Mouse (Mus musculus): ENCODE data around the gene Mpp3. TPM values are rescaled to one million over a fixed set of nuclear protein-coding genes. Genes with fewer than 3 reads are reported as not detected.
A peak's percentile ranks its signal among the peaks of the same experiment; 100 is the strongest.

Gene Mpp3
- polyA plus RNA-seq, 1 experiment from 2014 or later, result 34.2 TPM

GRCm38 (mm10) chr11:102034887-102035286 is 6.6 kb upstream of the Mpp3 start:
- H3K27me3 ChIP-seq (replicated peaks; ENCODE audit: control insufficient read depth, insufficient read depth, low read length), result no peaks in the 10 kb centered on the region
- no peak overlapping the region for H3K4me3 ChIP-seq (ENCODE audit: low read depth, low read length)
- ATAC-seq (no peak), DNase-seq (ENCODE audit: low spot score) (peak; percentile 61)
- WGBS, result 63% methylated on average over 8 of the region's 8 CpGs
- H3K4me2 ChIP-seq (ENCODE audit: low read length), result no peak overlapping the region
- no peaks in the 10 kb centered on the region for H3K4me1 ChIP-seq (ENCODE audit: control insufficient read depth, insufficient read depth, low read length)
- no peaks in the 10 kb centered on the region for H3K36me3 ChIP-seq (ENCODE audit: control insufficient read depth, insufficient read depth, low read length)
- peak overlapping the region; percentile 21; the same call in 1 of the 2 replicates for H3K27ac ChIP-seq (ENCODE audit: low read depth, low read length)
- H3K9me3 ChIP-seq (replicated peaks; ENCODE audit: control insufficient read depth, low read length), result no peaks in the 10 kb centered on the region
- H3K9ac ChIP-seq (ENCODE audit: low read length), result no peak overlapping the region

- H3K9me3 ChIP-seq (replicated peaks; ENCODE audit: control insufficient read depth, low read length), result no peaks in the 10 kb centered on the region
- H3K4me3 ChIP-seq (ENCODE audit: low read depth, low read length), result no peak overlapping the region
- H3K27me3 ChIP-seq (replicated peaks; ENCODE audit: control insufficient read depth, insufficient read depth, low read length), result no peaks in the 10 kb centered on the region
- 93% methylated on average over 12 of the region's 12 CpGs for WGBS
- H3K4me2 ChIP-seq (ENCODE audit: low read length), result no peak overlapping the region
- no peak for ATAC-seq
- H3K9ac ChIP-seq (ENCODE audit: low read length), result no peak overlapping the region
- DNase-seq (ENCODE audit: low spot score), result no peak
- H3K36me3 ChIP-seq (ENCODE audit: control insufficient read depth, insufficient read depth, low read length), result no peaks in the 10 kb centered on the region
- peaks cover 3% of the 10 kb centered on the region for H3K4me1 ChIP-seq (ENCODE audit: control insufficient read depth, insufficient read depth, low read length)
- H3K27ac ChIP-seq (ENCODE audit: low read depth, low read length), result no peak overlapping the region
Observed at GRCm38 (mm10) chr11:102033055-102033591, 4.9 kb upstream of the Mpp3 start.

- no peaks in the 10 kb centered on the region for H3K9me3 ChIP-seq (replicated peaks; ENCODE audit: control insufficient read depth, low read length)
- ATAC-seq, result no peak
- no peak overlapping the region for H3K4me3 ChIP-seq (ENCODE audit: low read depth, low read length)
- H3K36me3 ChIP-seq (ENCODE audit: control insufficient read depth, insufficient read depth, low read length), result no peaks in the 10 kb centered on the region
- 50% methylated on average over 7 of the region's 7 CpGs for WGBS
- peaks cover 12% of the 10 kb centered on the region for H3K4me1 ChIP-seq (ENCODE audit: control insufficient read depth, insufficient read depth, low read length)
- H3K9ac ChIP-seq (ENCODE audit: low read length), result no peak overlapping the region
- DNase-seq (ENCODE audit: low spot score), result peak; percentile 65
- H3K27me3 ChIP-seq (replicated peaks; ENCODE audit: control insufficient read depth, insufficient read depth, low read length), result no peaks in the 10 kb centered on the region
- H3K4me2 ChIP-seq (ENCODE audit: low read length), result no peak overlapping the region
- no peak overlapping the region for H3K27ac ChIP-seq (ENCODE audit: low read depth, low read length)
Observed at GRCm38 (mm10) chr11:102031149-102031548, 2.9 kb upstream of the Mpp3 start.

- DNase-seq (ENCODE audit: low spot score) (no peak), ATAC-seq (no peak)
- H3K36me3 ChIP-seq (ENCODE audit: control insufficient read depth, insufficient read depth, low read length), result no peaks in the 10 kb centered on the region
- no peak overlapping the region for H3K27ac ChIP-seq (ENCODE audit: low read depth, low read length)
- 26% methylated on average over 7 of the region's 7 CpGs for WGBS
- H3K4me3 ChIP-seq (ENCODE audit: low read depth, low read length), result no peak overlapping the region
- H3K4me1 ChIP-seq (ENCODE audit: control insufficient read depth, insufficient read depth, low read length), result peaks cover 23% of the 10 kb centered on the region
- no peaks in the 10 kb centered on the region for H3K27me3 ChIP-seq (replicated peaks; ENCODE audit: control insufficient read depth, insufficient read depth, low read length)
- no peaks in the 10 kb centered on the region for H3K9me3 ChIP-seq (replicated peaks; ENCODE audit: control insufficient read depth, low read length)
- H3K9ac ChIP-seq (ENCODE audit: low read length), result no peak overlapping the region
- no peak overlapping the region for H3K4me2 ChIP-seq (ENCODE audit: low read length)
Observed at GRCm38 (mm10) chr11:102029966-102030365, 1.7 kb upstream of the Mpp3 start.

GRCm38 (mm10) chr11:102029304-102029703 is 1.0 kb upstream of the Mpp3 start:
- Histone ChIP-seq H3K9me3 (replicated peaks; ENCODE audit: control insufficient read depth, low read length) (no peaks in the 10 kb centered on the region), H3K4me3 (ENCODE audit: low read depth, low read length) (no peak overlapping the region), H3K4me2 (ENCODE audit: low read length) (no peak overlapping the region), H3K27ac (ENCODE audit: low read depth, low read length) (no peak overlapping the region), H3K9ac (ENCODE audit: low read length) (no peak overlapping the region), H3K36me3 (ENCODE audit: control insufficient read depth, insufficient read depth, low read length) (no peaks in the 10 kb centered on the region), H3K27me3 (replicated peaks; ENCODE audit: control insufficient read depth, insufficient read depth, low read length) (no peaks in the 10 kb centered on the region), H3K4me1 (ENCODE audit: control insufficient read depth, insufficient read depth, low read length) (peaks cover 23% of the 10 kb centered on the region)
- no peak for DNase-seq (ENCODE audit: low spot score)
- WGBS, result 89% methylated on average over 4 of the region's 4 CpGs
- ATAC-seq, result no peak

- H3K27me3 ChIP-seq (replicated peaks; ENCODE audit: control insufficient read depth, insufficient read depth, low read length), result no peaks in the 10 kb centered on the region
- peaks cover 23% of the 10 kb centered on the region for H3K4me1 ChIP-seq (ENCODE audit: control insufficient read depth, insufficient read depth, low read length)
- ATAC-seq (peak; percentile 26), DNase-seq (ENCODE audit: low spot score) (peak; percentile 56)
- peak overlapping the region; percentile 79 for H3K9ac ChIP-seq (ENCODE audit: low read length)
- peak overlapping the region; percentile 67 for H3K4me3 ChIP-seq (ENCODE audit: low read depth, low read length)
- no peaks in the 10 kb centered on the region for H3K36me3 ChIP-seq (ENCODE audit: control insufficient read depth, insufficient read depth, low read length)
- H3K4me2 ChIP-seq (ENCODE audit: low read length), result peak overlapping the region; percentile 77
- 4% methylated on average over 12 of the region's 12 CpGs for WGBS
- H3K9me3 ChIP-seq (replicated peaks; ENCODE audit: control insufficient read depth, low read length), result no peaks in the 10 kb centered on the region
- H3K27ac ChIP-seq (ENCODE audit: low read depth, low read length), result peak overlapping the region; percentile 86
Observed at GRCm38 (mm10) chr11:102027361-102028017, 772 bp downstream of the Mpp3 start.

- DNase-seq (ENCODE audit: low spot score) (peak; percentile 97), ATAC-seq (peak; percentile 90)
- no peaks in the 10 kb centered on the region for H3K27me3 ChIP-seq (replicated peaks; ENCODE audit: control insufficient read depth, insufficient read depth, low read length)
- H3K9ac ChIP-seq (ENCODE audit: low read length), result peak overlapping the region; percentile 79
- H3K9me3 ChIP-seq (replicated peaks; ENCODE audit: control insufficient read depth, low read length), result no peaks in the 10 kb centered on the region
- peaks cover 3% of the 10 kb centered on the region; the same call in 1 of the 2 replicates for H3K36me3 ChIP-seq (ENCODE audit: control insufficient read depth, insufficient read depth, low read length)
- peaks cover 23% of the 10 kb centered on the region for H3K4me1 ChIP-seq (ENCODE audit: control insufficient read depth, insufficient read depth, low read length)
- peak overlapping the region; percentile 67 for H3K4me3 ChIP-seq (ENCODE audit: low read depth, low read length)
- H3K27ac ChIP-seq (ENCODE audit: low read depth, low read length), result peak overlapping the region; percentile 86
- WGBS, result under 1% methylated on average over 44 of the region's 73 CpGs
- peak overlapping the region; percentile 77 for H3K4me2 ChIP-seq (ENCODE audit: low read length)
Observed at GRCm38 (mm10) chr11:102026694-102027360, 1.4 kb downstream of the Mpp3 start.

GRCm38 (mm10) chr11:102025991-102026660 is 2.1 kb downstream of the Mpp3 start:
- Histone ChIP-seq H3K4me3 (ENCODE audit: low read depth, low read length) (peak overlapping the region; percentile 67), H3K9me3 (replicated peaks; ENCODE audit: control insufficient read depth, low read length) (no peaks in the 10 kb centered on the region), H3K27ac (ENCODE audit: low read depth, low read length) (peak overlapping the region; percentile 86), H3K9ac (ENCODE audit: low read length) (peak overlapping the region; percentile 79), H3K4me2 (ENCODE audit: low read length) (peak overlapping the region; percentile 77), H3K36me3 (ENCODE audit: control insufficient read depth, insufficient read depth, low read length) (peaks cover 3% of the 10 kb centered on the region; the same call in 1 of the 2 replicates), H3K27me3 (replicated peaks; ENCODE audit: control insufficient read depth, insufficient read depth, low read length) (no peaks in the 10 kb centered on the region), H3K4me1 (ENCODE audit: control insufficient read depth, insufficient read depth, low read length) (peaks cover 23% of the 10 kb centered on the region)
- ATAC-seq (peak; percentile 40; the same call in 1 of the 2 replicates), DNase-seq (ENCODE audit: low spot score) (peak; percentile 52)
- WGBS, result 3% methylated on average over 22 of the region's 23 CpGs

Data from forebrain, embryonic 14.5 days (tissue).